Comparison of ENCODE assay signal across 8 mouse cellular contexts in genomic region chr12:100198967-100199660, GRCm38 (mm10). TPM values are rescaled to one million over a fixed set of nuclear protein-coding genes. Genes with fewer than 3 reads are reported as not detected.
DNase-seq lines count a peak whose midpoint lies in the region; ATAC-seq and TF ChIP-seq lines count a peak whose summit lies in the region.

TSS of gene Calm1 (plus strand) at chr12:100199435.

- peaks cover 2% of the 10 kb centered on the region; the same call in 1 of the 2 replicates for H3K27me3 ChIP-seq in erythroblast, embryonic 14.5 days (ENCODE audit: control insufficient read depth)
- no peaks in the 10 kb centered on the region for H3K27me3 ChIP-seq in heart, embryonic 11.5 days (ENCODE audit: control insufficient read depth, insufficient read depth, low read length)
- no peaks in the 10 kb centered on the region for H3K27me3 ChIP-seq in kidney, embryonic 15.5 days
- H3K27me3 ChIP-seq in liver, embryonic 11.5 days (replicated peaks; ENCODE audit: control insufficient read depth, insufficient read depth, low read length) = no peaks in the 10 kb centered on the region
- no peaks in the 10 kb centered on the region for H3K27me3 ChIP-seq in myocyte (ENCODE audit: control insufficient read depth, insufficient read depth, insufficient read length)

- peak within 1 kb of the TSS; percentile 87 for H3K27ac ChIP-seq in heart, embryonic 11.5 days (ENCODE audit: low read depth, low read length)
- H3K27ac ChIP-seq in kidney, embryonic 15.5 days = peak within 1 kb of the TSS; percentile 88
- peak within 1 kb of the TSS; percentile 81 for H3K27ac ChIP-seq in liver, embryonic 11.5 days (ENCODE audit: low read depth, low read length)

- DNase-seq in CD4-positive, CD25-positive, alpha-beta regulatory T cell, adult 2 months (ENCODE audit: low read depth, low spot score) = peak; percentile 97
- DNase-seq in brain, embryonic 14.5 days (ENCODE audit: low read depth) = peak; percentile 98
- peak; percentile 94 for DNase-seq in liver, embryonic 11.5 days (ENCODE audit: low spot score)
- peak; percentile 94 to 99 for DNase-seq in spleen, postnatal 4 days (ENCODE audit: low spot score in 2 of 2)

- H3K9me3 ChIP-seq in erythroblast, embryonic 14.5 days (ENCODE audit: control insufficient read depth, low read length) = no peaks in the 10 kb centered on the region
- no peaks in the 10 kb centered on the region for H3K9me3 ChIP-seq in heart, embryonic 11.5 days (replicated peaks; ENCODE audit: control insufficient read depth, low read length)
- H3K9me3 ChIP-seq in kidney, embryonic 15.5 days (replicated peaks) = no peaks in the 10 kb centered on the region
- H3K9me3 ChIP-seq in liver, embryonic 11.5 days (ENCODE audit: control insufficient read depth, low read length) = no peaks in the 10 kb centered on the region

- H3K9ac ChIP-seq in heart, embryonic 11.5 days (ENCODE audit: low read depth, low read length) = peak within 1 kb of the TSS; percentile 93
- H3K9ac ChIP-seq in kidney, embryonic 15.5 days = peak within 1 kb of the TSS; percentile 88
- peak within 1 kb of the TSS; percentile 84 for H3K9ac ChIP-seq in liver, embryonic 11.5 days (ENCODE audit: low read depth, low read length)

- peak within 1 kb of the TSS; percentile 95 for H3K4me3 ChIP-seq in erythroblast, embryonic 14.5 days (replicated peaks)
- peak within 1 kb of the TSS; percentile 96 for H3K4me3 ChIP-seq in heart, embryonic 11.5 days (ENCODE audit: low read depth, low read length)
- H3K4me3 ChIP-seq in kidney, embryonic 15.5 days (replicated peaks) = peak within 1 kb of the TSS; percentile 75
- H3K4me3 ChIP-seq in liver, embryonic 11.5 days (ENCODE audit: low read depth, low read length) = peak within 1 kb of the TSS; percentile 86
- H3K4me3 ChIP-seq in myocyte = peak within 1 kb of the TSS; percentile 87

- peaks cover 42% of the 10 kb centered on the region for H3K4me1 ChIP-seq in erythroblast, embryonic 14.5 days (ENCODE audit: control insufficient read depth)
- peaks cover 9% of the 10 kb centered on the region for H3K4me1 ChIP-seq in heart, embryonic 11.5 days (ENCODE audit: control insufficient read depth, insufficient read depth, low read length)
- peaks cover 27% of the 10 kb centered on the region for H3K4me1 ChIP-seq in kidney, embryonic 15.5 days
- H3K4me1 ChIP-seq in liver, embryonic 11.5 days (replicated peaks; ENCODE audit: control insufficient read depth, insufficient read depth, low read length) = peaks cover 9% of the 10 kb centered on the region; the same call in 1 of the 2 replicates

- peak within 1 kb of the TSS; percentile 88 for H3K4me2 ChIP-seq in heart, embryonic 11.5 days
- H3K4me2 ChIP-seq in kidney, embryonic 15.5 days = peak within 1 kb of the TSS; percentile 82
- peak within 1 kb of the TSS; percentile 86 for H3K4me2 ChIP-seq in liver, embryonic 11.5 days
- H3K4me2 ChIP-seq in myocyte (ENCODE audit: low read depth) = peak within 1 kb of the TSS; percentile 94

- H3K36me3 ChIP-seq in erythroblast, embryonic 14.5 days (ENCODE audit: control insufficient read depth) = peaks cover 20% of the 10 kb centered on the region
- H3K36me3 ChIP-seq in heart, embryonic 11.5 days (ENCODE audit: control insufficient read depth, insufficient read depth, low read length) = peaks cover 3% of the 10 kb centered on the region; the same call in 1 of the 2 replicates
- peaks cover 18% of the 10 kb centered on the region for H3K36me3 ChIP-seq in kidney, embryonic 15.5 days
- peaks cover 16% of the 10 kb centered on the region for H3K36me3 ChIP-seq in liver, embryonic 11.5 days (ENCODE audit: control insufficient read depth, insufficient read depth, low read length)
- peaks cover 21% of the 10 kb centered on the region for H3K36me3 ChIP-seq in myocyte (ENCODE audit: control insufficient read depth, insufficient read depth)

- peak; percentile 100 for TF ChIP-seq POLR2A in brain, embryonic 14.5 days (IDR thresholded peaks at IDR 0.05; ENCODE audit: borderline replicate concordance, extremely low read depth, insufficient read depth, insufficient read length, poor library complexity, severe bottlenecking)
- peak; percentile 100 for TF ChIP-seq POLR2A in myocyte (IDR thresholded peaks at IDR 0.05; ENCODE audit: insufficient read length, low read depth)

- peaks cover 47% of the 10 kb centered on the region for H3K79me2 ChIP-seq in myocyte (ENCODE audit: control insufficient read depth, insufficient read depth)

- TF ChIP-seq CTCF in brain, embryonic 14.5 days (IDR thresholded peaks at IDR 0.05; ENCODE audit: borderline replicate concordance, extremely low read depth, insufficient read depth, insufficient read length) = 0 out of 2 replicates have a peak, but pooled peaks have one; percentile 0

- peak; percentile 88 for ATAC-seq in heart, embryonic 11.5 days (replicated peaks; ENCODE audit: insufficient number of reproducible peaks, low FRiP score, low TSS enrichment)
- ATAC-seq in kidney, embryonic 15.5 days (replicated peaks; ENCODE audit: low FRiP score) = peak; percentile 91
- peak; percentile 79 for ATAC-seq in liver, embryonic 11.5 days (replicated peaks; ENCODE audit: low FRiP score)

- H3ac ChIP-seq in myocyte (ENCODE audit: control insufficient read depth, insufficient read length) = peak within 1 kb of the TSS; percentile 40

- under 1% methylated on average over 58 of the region's 58 CpGs for WGBS in heart, embryonic 11.5 days (ENCODE audit: insufficient replicate concordance)
- under 1% methylated on average over 58 of the region's 58 CpGs for WGBS in kidney, embryonic 15.5 days
- under 1% methylated on average over 58 of the region's 58 CpGs for WGBS in liver, embryonic 11.5 days

TF ChIP-seq in myocyte, 11 proteins besides CTCF, POLR2A, EP300 and RAD21:
- TF ChIP-seq MAX (IDR thresholded peaks at IDR 0.05; ENCODE audit: low read depth) (no peak), POLR2AphosphoS2 (IDR thresholded peaks at IDR 0.05; ENCODE audit: insufficient read length, low read depth) (peak; percentile 100), CEBPB (IDR thresholded peaks at IDR 0.05; ENCODE audit: insufficient read depth, poor library complexity, severe bottlenecking) (no peak), SRF (IDR thresholded peaks at IDR 0.05; ENCODE audit: control insufficient read depth, insufficient read length, low read depth) (peak; percentile 78), TCF3 (IDR thresholded peaks at IDR 0.05; ENCODE audit: insufficient read length, low read depth) (peak; percentile 59), REST (IDR thresholded peaks at IDR 0.05; ENCODE audit: insufficient read depth, insufficient read length) (peak; percentile 77), USF1 (IDR thresholded peaks at IDR 0.05; ENCODE audit: low read depth) (no peak), MYOG (IDR thresholded peaks at IDR 0.05; ENCODE audit: control insufficient read depth in 1 of 3, insufficient read depth in 1 of 3, insufficient read length in 2 of 3, low read depth in 2 of 3) (peak in 2 of 3 experiments; percentile 84 to 87), TCF12 (IDR thresholded peaks at IDR 0.05; ENCODE audit: insufficient read depth, poor library complexity, severe bottlenecking) (no peak), MYOD1 (IDR thresholded peaks at IDR 0.05; ENCODE audit: control insufficient read depth in 1 of 3, insufficient read length in 2 of 3, low read depth in 2 of 3) (peak in 2 of 3 experiments; percentile 59 to 74), E2F4 (IDR thresholded peaks at IDR 0.05; ENCODE audit: insufficient read depth) (peak; percentile 46)

RNA-seq across cellular contexts. Expression of gene Calm1, which starts in this region (rescaled TPM):
- polyA plus RNA-seq in brain, embryonic 14.5 days (2012; rRNA removed) = 545 and 624 TPM in 2 replicates
- polyA plus RNA-seq in erythroblast, embryonic 14.5 days (2012) = 39.8 and 55.7 TPM in 2 replicates
- polyA plus RNA-seq in heart, embryonic 11.5 days (2014; fragmentation: Nextera tagmentation; extraction: Ambion mirVana) = 797 and 913 TPM in 2 replicates
- polyA plus RNA-seq in kidney, embryonic 15.5 days (2015; fragmentation: Nextera tagmentation; extraction: Ambion mirVana) = 1,314 and 1,392 TPM in 2 replicates
- polyA plus RNA-seq in liver, embryonic 11.5 days (2014; fragmentation: Nextera tagmentation; extraction: Ambion mirVana) = 957 and 975 TPM in 2 replicates
- 385 TPM for polyA plus RNA-seq in myocyte (2012; fragmentation: generic; extraction: Trizol)

Comparison
In these comparisons a context has a peak if more than half of its experiments do, and no peak if none do; other contexts are left out.
1. Peak in every context shown above with its lines: DNase-seq, ATAC-seq, H3K4me3 ChIP-seq and H3K27ac ChIP-seq.